Mouse (Mus musculus) embryonic facial prominence, embryonic 15.5 days (tissue): ENCODE results near the gene Grid1. TPM values are rescaled to one million over a fixed set of nuclear protein-coding genes. Genes with fewer than 3 reads are reported as not detected.

Source experiments
- ATAC-seq: fragments of 200-750 bp; cut with Nextera tagmentation; 2 replicates; pipeline ENCODE4 v1.8.0; 2017; ENCODE audit warnings: low read depth, moderate TSS enrichment; ENCODE audit not compliant: insufficient number of reproducible peaks, low FRiP score, low TSS enrichment
- H3K27ac ChIP-seq: fragments of 300-500 bp; sonication (generic); replicated peaks from 2 replicates; pipeline ENCODE4 v1.5.1; 2015; ENCODE audit warnings: mild to moderate bottlenecking, inconsistent platforms
- H3K27me3 ChIP-seq: fragments of 300-500 bp; sonication (generic); 2 replicates; pipeline ENCODE4 v1.6.1; 2015; ENCODE audit warnings: inconsistent platforms
- H3K36me3 ChIP-seq: fragments of 300-500 bp; sonication (generic); 2 replicates; pipeline ENCODE4 v1.6.1; 2015; ENCODE audit warnings: mild to moderate bottlenecking, inconsistent platforms
- H3K4me1 ChIP-seq: fragments of 300-500 bp; sonication (generic); 2 replicates; pipeline ENCODE4 v1.6.1; 2015; ENCODE audit warnings: inconsistent platforms
- H3K4me2 ChIP-seq: fragments of 300-500 bp; sonication (generic); replicated peaks from 2 replicates; pipeline ENCODE4 v1.6.1; 2015; ENCODE audit warnings: mild to moderate bottlenecking, inconsistent platforms
- H3K4me3 ChIP-seq: fragments of 300-500 bp; sonication (generic); replicated peaks from 2 replicates; pipeline ENCODE4 v1.5.1; 2015; ENCODE audit warnings: mild to moderate bottlenecking, inconsistent platforms
- H3K9ac ChIP-seq: fragments of 300-500 bp; sonication (generic); 2 replicates; pipeline ENCODE4 v1.6.1; 2015; ENCODE audit warnings: inconsistent platforms
- H3K9me3 ChIP-seq: fragments of 300-500 bp; sonication (generic); replicated peaks from 2 replicates; pipeline ENCODE4 v1.6.1; 2016; ENCODE audit warnings: inconsistent platforms
- WGBS: fragments of 180-500 bp; shearing (Covaris S2); methylation state at CpG from one replicate; pipeline ENCODE4 v1.1.7; 2015; 5-methylcytosine and 5-hydroxymethylcytosine counted together
- polyA plus RNA-seq: library from polyadenylated mRNA; unstranded; fragments of >200 nt; fragmentation: Nextera tagmentation; extraction: Ambion mirVana; gene quantifications from 2 replicates; pipeline ENCODE4 v1.2.1, GENCODE M21; 2015

The Grid1 gene
- polyA plus RNA-seq, 1 experiment from 2014 or later = 1.4 TPM

- Histone ChIP-seq H3K4me1 (no peaks in the 10 kb centered on the region), H3K4me2 (no peak overlapping the region), H3K9ac (no peak overlapping the region), H3K4me3 (no peak overlapping the region), H3K36me3 (no peaks in the 10 kb centered on the region), H3K27ac (no peak overlapping the region), H3K27me3 (no peaks in the 10 kb centered on the region), H3K9me3 (no peaks in the 10 kb centered on the region)
- no peak for ATAC-seq
- 72% methylated on average over 3 of the region's 3 CpGs for WGBS
Measured at GRCm38 (mm10) chr14:35336561-35336960, 516.7 kb downstream of the Grid1 start.

DNA sequence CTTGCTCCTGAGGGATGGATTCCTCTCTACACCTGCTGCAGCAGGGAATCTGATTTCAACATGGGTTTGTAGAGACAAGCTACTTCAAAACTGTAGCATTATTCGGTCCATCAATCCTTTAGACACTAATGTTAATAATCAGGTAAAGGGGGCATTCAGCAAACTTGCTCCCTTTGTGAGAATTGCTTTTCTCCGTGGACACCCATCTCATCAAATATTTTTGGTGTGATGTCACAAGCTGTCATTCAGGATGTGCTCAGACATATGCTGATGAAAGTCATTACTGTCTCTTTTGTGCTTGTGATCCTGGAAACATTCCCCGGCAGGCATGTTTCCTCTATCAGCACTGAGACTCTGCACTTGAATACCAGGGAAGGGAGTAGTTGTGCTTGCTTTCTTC lies 536.1 kb downstream of the Grid1 start:
- ATAC-seq = no peak
- Histone ChIP-seq H3K36me3 (no peaks in the 10 kb centered on the region), H3K9me3 (no peaks in the 10 kb centered on the region), H3K4me2 (no peak overlapping the region), H3K27me3 (no peaks in the 10 kb centered on the region), H3K9ac (no peak overlapping the region), H3K4me3 (no peak overlapping the region), H3K27ac (no peak overlapping the region), H3K4me1 (no peaks in the 10 kb centered on the region)
- WGBS = 68% methylated on average over 3 of the region's 3 CpGs

- Histone ChIP-seq H3K27me3 (no peaks in the 10 kb centered on the region), H3K36me3 (no peaks in the 10 kb centered on the region), H3K9me3 (no peaks in the 10 kb centered on the region), H3K4me1 (no peaks in the 10 kb centered on the region), H3K4me3 (no peak overlapping the region), H3K27ac (no peak overlapping the region), H3K4me2 (no peak overlapping the region), H3K9ac (no peak overlapping the region)
- ATAC-seq = no peak
- WGBS = 75% methylated on average over 6 of the region's 6 CpGs
Measured at GRCm38 (mm10) chr14:35356480-35357085, 536.7 kb downstream of the Grid1 start.

DNA sequence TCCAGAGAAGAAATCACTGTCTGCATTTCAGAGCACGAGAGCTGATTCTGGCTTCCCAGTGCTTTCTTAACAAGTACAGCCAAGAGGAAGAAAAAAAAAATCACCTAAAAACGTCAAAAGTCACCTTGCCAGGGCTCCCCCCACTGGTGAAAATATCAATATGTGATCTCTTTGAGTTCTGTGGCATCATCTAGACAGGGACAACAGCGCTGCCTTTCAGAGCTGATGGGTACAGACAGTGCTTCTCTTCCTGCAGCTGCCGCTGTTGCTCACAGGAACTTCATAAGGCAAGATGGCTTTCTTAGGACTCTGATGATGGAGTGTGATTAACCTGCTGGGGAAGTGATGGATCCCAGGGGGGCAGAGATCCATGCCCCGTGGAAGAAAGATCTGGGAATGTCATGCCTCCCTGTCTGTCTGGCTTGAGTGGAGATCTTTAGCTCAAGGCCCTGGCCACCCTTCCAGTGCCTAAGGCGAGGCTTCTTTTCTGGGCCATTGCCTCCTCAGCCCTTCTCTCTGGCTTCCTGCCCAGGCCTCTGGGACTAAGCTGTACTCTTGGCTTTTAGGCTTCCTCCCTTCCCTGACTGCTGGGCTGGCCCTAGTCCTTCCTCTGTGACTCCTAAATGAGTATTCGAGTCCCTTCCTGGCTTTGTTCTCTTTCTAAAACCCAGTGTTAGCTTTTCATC lies 538.4 kb downstream of the Grid1 start:
- H3K27ac ChIP-seq = no peak overlapping the region
- ATAC-seq = no peak
- WGBS = 46% methylated on average over 7 of the region's 7 CpGs
- H3K9ac ChIP-seq = no peak overlapping the region
- H3K4me1 ChIP-seq = no peaks in the 10 kb centered on the region
- H3K36me3 ChIP-seq = no peaks in the 10 kb centered on the region
- no peaks in the 10 kb centered on the region for H3K27me3 ChIP-seq
- no peak overlapping the region for H3K4me3 ChIP-seq
- no peaks in the 10 kb centered on the region for H3K9me3 ChIP-seq
- H3K4me2 ChIP-seq = no peak overlapping the region

- H3K4me2 ChIP-seq = no peak overlapping the region
- H3K27me3 ChIP-seq = no peaks in the 10 kb centered on the region
- no peak overlapping the region for H3K9ac ChIP-seq
- no peak for ATAC-seq
- H3K4me3 ChIP-seq = no peak overlapping the region
- H3K4me1 ChIP-seq = no peaks in the 10 kb centered on the region
- no peaks in the 10 kb centered on the region for H3K9me3 ChIP-seq
- no peaks in the 10 kb centered on the region for H3K36me3 ChIP-seq
- WGBS = 72% methylated on average over 8 of the region's 8 CpGs
- no peak overlapping the region for H3K27ac ChIP-seq
Measured at GRCm38 (mm10) chr14:35365177-35365944, 545.5 kb downstream of the Grid1 start.

- Histone ChIP-seq H3K4me3 (no peak overlapping the region), H3K36me3 (no peaks in the 10 kb centered on the region), H3K27ac (no peak overlapping the region), H3K4me2 (no peak overlapping the region), H3K27me3 (no peaks in the 10 kb centered on the region), H3K4me1 (no peaks in the 10 kb centered on the region), H3K9ac (no peak overlapping the region), H3K9me3 (no peaks in the 10 kb centered on the region)
- ATAC-seq = no peak
- 79% methylated on average over 3 of the region's 3 CpGs for WGBS
Measured at GRCm38 (mm10) chr14:35374374-35374773, 554.5 kb downstream of the Grid1 start.

DNA sequence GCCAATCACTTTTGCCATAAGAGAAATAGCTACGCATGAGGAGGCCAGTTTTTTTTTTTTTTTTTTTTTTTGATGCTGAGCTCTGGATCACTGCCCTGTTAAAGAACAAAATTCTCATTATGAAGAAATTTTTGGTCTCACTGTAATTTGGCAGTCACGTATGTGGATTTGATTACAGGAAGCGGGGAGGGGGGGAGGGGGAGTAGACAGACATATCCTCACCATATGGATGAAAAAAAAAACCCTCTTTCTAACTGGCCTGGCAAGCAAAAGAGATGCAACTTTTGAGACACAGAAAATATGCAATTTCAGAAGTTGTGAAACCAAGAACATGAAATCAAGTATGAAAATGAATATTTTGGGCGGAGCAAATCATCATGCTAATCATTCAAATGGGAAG lies 573.7 kb downstream of the Grid1 start:
- Histone ChIP-seq H3K36me3 (no peaks in the 10 kb centered on the region), H3K27ac (no peak overlapping the region), H3K4me3 (no peak overlapping the region), H3K27me3 (no peaks in the 10 kb centered on the region), H3K9me3 (no peaks in the 10 kb centered on the region), H3K4me1 (no peaks in the 10 kb centered on the region), H3K4me2 (no peak overlapping the region), H3K9ac (no peak overlapping the region)
- no peak for ATAC-seq
- WGBS = 48% methylated on average over 4 of the region's 4 CpGs

DNA sequence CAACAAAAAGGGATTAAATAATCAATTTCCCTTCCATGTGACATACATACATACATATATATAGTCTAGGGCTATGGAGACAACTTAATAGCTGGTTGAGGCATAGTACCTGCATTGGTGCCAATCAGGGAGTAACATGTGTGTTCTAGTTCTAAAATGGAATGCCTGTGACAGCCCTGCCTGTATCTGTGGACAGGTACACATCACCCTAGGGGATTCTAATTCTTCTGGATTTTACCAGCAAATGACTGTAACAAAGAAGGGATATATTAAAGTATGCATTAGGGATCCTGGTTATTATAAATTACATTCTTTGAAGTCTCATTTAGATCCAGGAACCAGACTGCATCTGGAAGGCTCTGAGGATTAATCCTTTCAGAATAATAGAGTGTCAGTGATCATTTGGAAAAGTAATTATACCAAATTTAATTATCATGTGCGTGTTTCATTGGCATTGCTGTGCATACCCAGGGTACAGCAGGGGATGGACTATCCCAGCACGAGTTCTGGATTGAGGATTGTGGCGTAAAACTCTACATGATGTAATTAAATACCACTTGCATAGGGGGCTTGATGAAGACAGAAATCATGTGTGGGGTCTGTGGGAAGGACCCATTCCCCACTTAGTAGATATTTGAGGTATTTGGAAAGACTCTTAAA lies 584.5 kb downstream of the Grid1 start:
- H3K36me3 ChIP-seq = no peaks in the 10 kb centered on the region
- no peaks in the 10 kb centered on the region for H3K9me3 ChIP-seq
- no peak overlapping the region for H3K4me2 ChIP-seq
- no peak for ATAC-seq
- H3K27me3 ChIP-seq = no peaks in the 10 kb centered on the region
- H3K4me1 ChIP-seq = no peaks in the 10 kb centered on the region
- H3K27ac ChIP-seq = no peak overlapping the region
- H3K9ac ChIP-seq = no peak overlapping the region
- H3K4me3 ChIP-seq = no peak overlapping the region
- WGBS = 79% methylated on average over 3 of the region's 3 CpGs

- WGBS = 56% methylated on average over 2 of the region's 2 CpGs
- Histone ChIP-seq H3K9ac (no peak overlapping the region), H3K4me3 (no peak overlapping the region), H3K4me1 (no peaks in the 10 kb centered on the region), H3K27ac (no peak overlapping the region), H3K9me3 (no peaks in the 10 kb centered on the region), H3K36me3 (no peaks in the 10 kb centered on the region), H3K4me2 (no peak overlapping the region), H3K27me3 (no peaks in the 10 kb centered on the region)
- ATAC-seq = no peak
Measured at GRCm38 (mm10) chr14:35430259-35430658, 610.4 kb downstream of the Grid1 start.

DNA sequence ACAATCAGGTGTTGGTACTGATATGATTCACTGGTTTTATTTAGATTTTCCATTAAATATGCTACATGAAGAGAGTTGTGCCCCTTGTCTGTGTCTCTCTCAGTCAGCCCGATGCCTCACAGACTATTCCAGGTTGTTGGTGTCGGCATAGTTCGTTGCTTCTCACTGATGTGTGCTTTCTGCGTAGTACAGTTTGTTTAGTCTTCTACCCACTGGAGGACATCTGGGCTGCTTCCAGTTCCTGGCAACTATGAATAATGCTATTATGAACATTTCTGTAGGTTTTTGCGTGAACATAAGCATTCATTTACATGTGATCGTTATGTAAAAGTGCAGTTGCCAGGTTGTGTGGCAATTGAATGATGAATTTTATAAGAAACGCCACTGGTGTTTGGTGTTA lies 633.8 kb downstream of the Grid1 start:
- Histone ChIP-seq H3K4me3 (no peak overlapping the region), H3K36me3 (no peaks in the 10 kb centered on the region), H3K9ac (no peak overlapping the region), H3K27me3 (no peaks in the 10 kb centered on the region), H3K27ac (no peak overlapping the region), H3K4me2 (no peak overlapping the region), H3K9me3 (no peaks in the 10 kb centered on the region), H3K4me1 (no peaks in the 10 kb centered on the region)
- 82% methylated on average over 7 of the region's 7 CpGs for WGBS
- ATAC-seq = no peak

- H3K9ac ChIP-seq = no peak overlapping the region
- no peak for ATAC-seq
- H3K4me2 ChIP-seq = no peak overlapping the region
- no peaks in the 10 kb centered on the region for H3K27me3 ChIP-seq
- no peak overlapping the region for H3K4me3 ChIP-seq
- no peaks in the 10 kb centered on the region for H3K9me3 ChIP-seq
- no peaks in the 10 kb centered on the region for H3K36me3 ChIP-seq
- WGBS = 51% methylated on average over 6 of the region's 6 CpGs
- no peak overlapping the region for H3K27ac ChIP-seq
- no peaks in the 10 kb centered on the region for H3K4me1 ChIP-seq
Measured at GRCm38 (mm10) chr14:35468254-35468653, 648.3 kb downstream of the Grid1 start.
